Mouse (Mus musculus): ENCODE results near the gene Polr2m. TPM values are rescaled to one million over a fixed set of nuclear protein-coding genes. Genes with fewer than 3 reads are reported as not detected.

Gene Polr2m
- polyA plus RNA-seq, 1 experiment from 2014 or later = 318 TPM

GRCm38 (mm10) chr9:71456738-71457137 lies 29.0 kb downstream of the Polr2m start:
- Histone ChIP-seq H3K27ac (ENCODE audit: low read length) (no peak overlapping the region), H3K9me3 (replicated peaks; ENCODE audit: control insufficient read depth, low read length) (no peaks in the 10 kb centered on the region), H3K4me2 (ENCODE audit: low read depth, low read length) (no peak overlapping the region), H3K36me3 (ENCODE audit: control insufficient read depth, insufficient read depth) (no peaks in the 10 kb centered on the region), H3K27me3 (ENCODE audit: control insufficient read depth, insufficient read depth, low read length) (no peaks in the 10 kb centered on the region; the same call in 1 of the 2 replicates), H3K4me3 (ENCODE audit: low read length) (no peak overlapping the region), H3K4me1 (ENCODE audit: control insufficient read depth, insufficient read depth, low read length) (peaks cover 9% of the 10 kb centered on the region), H3K9ac (ENCODE audit: low read length) (no peak overlapping the region)
- 85% methylated on average over 4 of the region's 4 CpGs for WGBS
- ATAC-seq (replicated peaks; ENCODE audit: extremely low read depth, insufficient read depth, low FRiP score) = no peak

- WGBS = 64% methylated on average over 5 of the region's 5 CpGs
- H3K4me1 ChIP-seq (ENCODE audit: control insufficient read depth, insufficient read depth, low read length) = peaks cover 9% of the 10 kb centered on the region
- H3K4me3 ChIP-seq (ENCODE audit: low read length) = no peak overlapping the region
- H3K9ac ChIP-seq (ENCODE audit: low read length) = no peak overlapping the region
- H3K27me3 ChIP-seq (ENCODE audit: control insufficient read depth, insufficient read depth, low read length) = no peaks in the 10 kb centered on the region; the same call in 1 of the 2 replicates
- H3K36me3 ChIP-seq (ENCODE audit: control insufficient read depth, insufficient read depth) = no peaks in the 10 kb centered on the region
- no peak for ATAC-seq (replicated peaks; ENCODE audit: extremely low read depth, insufficient read depth, low FRiP score)
- no peak overlapping the region for H3K4me2 ChIP-seq (ENCODE audit: low read depth, low read length)
- H3K27ac ChIP-seq (ENCODE audit: low read length) = no peak overlapping the region
- no peaks in the 10 kb centered on the region for H3K9me3 ChIP-seq (replicated peaks; ENCODE audit: control insufficient read depth, low read length)
Observed at GRCm38 (mm10) chr9:71453917-71454316, 31.8 kb downstream of the Polr2m start.

- H3K4me1 ChIP-seq (ENCODE audit: control insufficient read depth, insufficient read depth, low read length) = peaks cover 9% of the 10 kb centered on the region
- no peak for ATAC-seq (replicated peaks; ENCODE audit: extremely low read depth, insufficient read depth, low FRiP score)
- WGBS = 41% methylated on average over 5 of the region's 5 CpGs
- no peaks in the 10 kb centered on the region for H3K36me3 ChIP-seq (ENCODE audit: control insufficient read depth, insufficient read depth)
- H3K4me2 ChIP-seq (ENCODE audit: low read depth, low read length) = 0 out of 2 replicates have a peak overlapping the region, but pooled peaks have one; percentile 15
- H3K27ac ChIP-seq (ENCODE audit: low read length) = no peak overlapping the region
- no peaks in the 10 kb centered on the region; the same call in 1 of the 2 replicates for H3K27me3 ChIP-seq (ENCODE audit: control insufficient read depth, insufficient read depth, low read length)
- H3K9ac ChIP-seq (ENCODE audit: low read length) = no peak overlapping the region
- no peaks in the 10 kb centered on the region for H3K9me3 ChIP-seq (replicated peaks; ENCODE audit: control insufficient read depth, low read length)
- H3K4me3 ChIP-seq (ENCODE audit: low read length) = no peak overlapping the region
Observed at GRCm38 (mm10) chr9:71453352-71453751, 32.4 kb downstream of the Polr2m start.

GRCm38 (mm10) chr9:71450626-71451025 lies 35.1 kb downstream of the Polr2m start:
- 73% methylated on average over 6 of the region's 6 CpGs for WGBS
- H3K4me2 ChIP-seq (ENCODE audit: low read depth, low read length) = no peak overlapping the region
- no peaks in the 10 kb centered on the region for H3K9me3 ChIP-seq (replicated peaks; ENCODE audit: control insufficient read depth, low read length)
- no peaks in the 10 kb centered on the region for H3K36me3 ChIP-seq (ENCODE audit: control insufficient read depth, insufficient read depth)
- H3K4me3 ChIP-seq (ENCODE audit: low read length) = no peak overlapping the region
- no peak overlapping the region for H3K27ac ChIP-seq (ENCODE audit: low read length)
- no peak overlapping the region for H3K9ac ChIP-seq (ENCODE audit: low read length)
- no peaks in the 10 kb centered on the region; the same call in 1 of the 2 replicates for H3K27me3 ChIP-seq (ENCODE audit: control insufficient read depth, insufficient read depth, low read length)
- no peak for ATAC-seq (replicated peaks; ENCODE audit: extremely low read depth, insufficient read depth, low FRiP score)
- peaks cover 9% of the 10 kb centered on the region for H3K4me1 ChIP-seq (ENCODE audit: control insufficient read depth, insufficient read depth, low read length)

GRCm38 (mm10) chr9:71447573-71447972 lies 38.2 kb downstream of the Polr2m start:
- H3K9ac ChIP-seq (ENCODE audit: low read length) = no peak overlapping the region
- no peak overlapping the region for H3K4me3 ChIP-seq (ENCODE audit: low read length)
- no peaks in the 10 kb centered on the region for H3K27me3 ChIP-seq (ENCODE audit: control insufficient read depth, insufficient read depth, low read length)
- WGBS = 31% methylated on average over 4 of the region's 4 CpGs
- H3K4me1 ChIP-seq (ENCODE audit: control insufficient read depth, insufficient read depth, low read length) = no peaks in the 10 kb centered on the region
- no peaks in the 10 kb centered on the region for H3K36me3 ChIP-seq (ENCODE audit: control insufficient read depth, insufficient read depth)
- ATAC-seq (replicated peaks; ENCODE audit: extremely low read depth, insufficient read depth, low FRiP score) = no peak
- no peak overlapping the region for H3K27ac ChIP-seq (ENCODE audit: low read length)
- H3K9me3 ChIP-seq (replicated peaks; ENCODE audit: control insufficient read depth, low read length) = no peaks in the 10 kb centered on the region
- H3K4me2 ChIP-seq (ENCODE audit: low read depth, low read length) = no peak overlapping the region

GRCm38 (mm10) chr9:71445308-71445707 lies 40.4 kb downstream of the Polr2m start:
- Histone ChIP-seq H3K27ac (ENCODE audit: low read length) (no peak overlapping the region), H3K4me3 (ENCODE audit: low read length) (no peak overlapping the region), H3K4me1 (ENCODE audit: control insufficient read depth, insufficient read depth, low read length) (no peaks in the 10 kb centered on the region), H3K36me3 (ENCODE audit: control insufficient read depth, insufficient read depth) (no peaks in the 10 kb centered on the region), H3K9me3 (replicated peaks; ENCODE audit: control insufficient read depth, low read length) (no peaks in the 10 kb centered on the region), H3K4me2 (ENCODE audit: low read depth, low read length) (no peak overlapping the region), H3K27me3 (ENCODE audit: control insufficient read depth, insufficient read depth, low read length) (no peaks in the 10 kb centered on the region), H3K9ac (ENCODE audit: low read length) (no peak overlapping the region)
- WGBS = 92% methylated on average over 2 of the region's 2 CpGs
- no peak for ATAC-seq (replicated peaks; ENCODE audit: extremely low read depth, insufficient read depth, low FRiP score)

GRCm38 (mm10) chr9:71438146-71438545 lies 47.6 kb downstream of the Polr2m start:
- WGBS = 78% methylated on average over 2 of the region's 2 CpGs
- H3K4me3 ChIP-seq (ENCODE audit: low read length) = no peak overlapping the region
- no peaks in the 10 kb centered on the region for H3K9me3 ChIP-seq (replicated peaks; ENCODE audit: control insufficient read depth, low read length)
- no peaks in the 10 kb centered on the region for H3K27me3 ChIP-seq (ENCODE audit: control insufficient read depth, insufficient read depth, low read length)
- no peak overlapping the region for H3K9ac ChIP-seq (ENCODE audit: low read length)
- H3K4me1 ChIP-seq (ENCODE audit: control insufficient read depth, insufficient read depth, low read length) = no peaks in the 10 kb centered on the region
- H3K36me3 ChIP-seq (ENCODE audit: control insufficient read depth, insufficient read depth) = no peaks in the 10 kb centered on the region
- H3K4me2 ChIP-seq (ENCODE audit: low read depth, low read length) = no peak overlapping the region
- H3K27ac ChIP-seq (ENCODE audit: low read length) = no peak overlapping the region
- no peak for ATAC-seq (replicated peaks; ENCODE audit: extremely low read depth, insufficient read depth, low FRiP score)

Other genes starting within 250 kb of the Polr2m start
- gene Myzap, start 106.4 kb upstream of the Polr2m start, polyA plus RNA-seq (2015; fragmentation: Nextera tagmentation; extraction: Ambion mirVana) = 168 and 183 TPM in 2 replicates